Comparison of ENCODE assay signal across 15 mouse cellular contexts in genomic region chr10:111900723-111901716, GRCm38 (mm10).
DNase-seq lines count a peak whose midpoint lies in the region; ATAC-seq lines count a peak whose summit lies in the region.
"Had no signal": no experiment of that assay in that cellular context is flagged by ENCODE, and none has a peak within 500 bp of the region (broad histone marks: within the 10 kb centered on the region; RNA-seq: fewer than 3 reads in every experiment).

No protein-coding gene starts in this region.

- no peaks in the 10 kb centered on the region for H3K9me3 ChIP-seq in heart, embryonic 12.5 days (replicated peaks)
- no peaks in the 10 kb centered on the region for H3K9me3 ChIP-seq in hindbrain, embryonic 15.5 days
- H3K9me3 ChIP-seq: lung, embryonic 15.5 days; megakaryocyte, embryonic 14.5 days; neural tube, embryonic 12.5 days had no signal

- H3K27ac ChIP-seq in heart, embryonic 12.5 days (ENCODE audit: poor library complexity, severe bottlenecking), result peak overlapping the region; percentile 13; the same call in 1 of the 2 replicates
- peak overlapping the region; percentile 77 for H3K27ac ChIP-seq in hindbrain, embryonic 15.5 days (replicated peaks)
- H3K27ac ChIP-seq: lung, embryonic 15.5 days; neural tube, embryonic 12.5 days had no signal

- 42% methylated on average over 17 of the region's 17 CpGs for WGBS in heart, embryonic 12.5 days
- 46% methylated on average over 17 of the region's 17 CpGs for WGBS in hindbrain, embryonic 15.5 days

- peaks cover 16% of the 10 kb centered on the region for H3K4me1 ChIP-seq in heart, embryonic 12.5 days (replicated peaks)
- peaks cover 14% of the 10 kb centered on the region for H3K4me1 ChIP-seq in hindbrain, embryonic 15.5 days (replicated peaks)
- H3K4me1 ChIP-seq: neural tube, embryonic 12.5 days had no signal

- no peaks in the 10 kb centered on the region for H3K36me3 ChIP-seq in heart, embryonic 12.5 days
- no peaks in the 10 kb centered on the region for H3K36me3 ChIP-seq in hindbrain, embryonic 15.5 days
- H3K36me3 ChIP-seq: lung, embryonic 15.5 days; neural tube, embryonic 12.5 days had no signal

- intact Hi-C loops in heart, postnatal 10 days (cut with DNase I), result no loop called here

- no peak for DNase-seq in heart, postnatal 10 days
- peak; percentile 14 to 18 for DNase-seq in right cerebral cortex, adult 2 months (ENCODE audit: low spot score in 2 of 2)
- DNase-seq in right cerebral cortex, postnatal 4 days, result no peak
- no peak for DNase-seq in layer of hippocampus, adult 9-10 months (ENCODE audit: low spot score)
- no peak for DNase-seq in ovary, adult 18-20 months (ENCODE audit: low spot score)
- DNase-seq: cerebellum, adult 9-11 months; kidney, adult 9 months; layer of hippocampus, adult 9-11 months; thymus, postnatal 36 days had no signal

- H3K9ac ChIP-seq in heart, embryonic 12.5 days, result no peak overlapping the region
- no peak overlapping the region for H3K9ac ChIP-seq in hindbrain, embryonic 15.5 days
- H3K9ac ChIP-seq: lung, embryonic 15.5 days; neural tube, embryonic 12.5 days had no signal

- H3K4me2 ChIP-seq in heart, embryonic 12.5 days, result peak overlapping the region; percentile 55
- H3K4me2 ChIP-seq in hindbrain, embryonic 15.5 days, result peak overlapping the region; percentile 18
- H3K4me2 ChIP-seq: lung, embryonic 15.5 days; neural tube, embryonic 12.5 days had no signal

- peak overlapping the region; percentile 17; the same call in 1 of the 2 replicates for H3K4me3 ChIP-seq in heart, embryonic 12.5 days
- H3K4me3 ChIP-seq in hindbrain, embryonic 15.5 days, result no peak overlapping the region
- H3K4me3 ChIP-seq: lung, embryonic 15.5 days; megakaryocyte, embryonic 14.5 days; neural tube, embryonic 12.5 days had no signal

- H3K27me3 ChIP-seq in heart, embryonic 12.5 days (replicated peaks), result no peaks in the 10 kb centered on the region
- no peaks in the 10 kb centered on the region for H3K27me3 ChIP-seq in hindbrain, embryonic 15.5 days
- H3K27me3 ChIP-seq: CH12.LX; lung, embryonic 15.5 days; megakaryocyte, embryonic 14.5 days; neural tube, embryonic 12.5 days had no signal

- no peak for ATAC-seq in heart, embryonic 12.5 days (ENCODE audit: insufficient number of reproducible peaks, low FRiP score)
- ATAC-seq in hindbrain, embryonic 15.5 days (ENCODE audit: low FRiP score, low read depth), result peak; percentile 37; the same call in 1 of the 2 replicates

Comparison
In these comparisons a context has a peak if more than half of its experiments do, and no peak if none do; other contexts are left out.
1. DNase-seq: peak in right cerebral cortex, adult 2 months (2 of 2); none in heart, postnatal 10 days (0 of 2), right cerebral cortex, postnatal 4 days (single experiment), layer of hippocampus, adult 9-10 months (single experiment) and ovary, adult 18-20 months (single experiment).